Mouse (Mus musculus): ENCODE measurements at regions not wholly inside any gene's neighbourhood (a gene's known extent, or its start where the extent isn't known, plus 50 kb on each side); places are given as distances from the start of the nearest gene placed in this dataset.
A peak's percentile ranks its signal among the peaks of the same experiment; 100 is the strongest.
"Not testable (repeated sequence)": the region's sequence is repeated elsewhere in the genome, so short reads cannot be mapped to it uniquely, and the experiment has no call there.

- DNase-seq, result no peak
Measured at GRCm38 (mm10) chr14:86599511-86599910, 541.5 kb downstream of the Diaph3 start.

GRCm38 (mm10) chr14:86588525-86588924, 552.5 kb downstream of the Diaph3 start:
- DNase-seq, result no peak

- not testable (repeated sequence) for DNase-seq
Measured at GRCm38 (mm10) chr14:86585959-86586358, 555.1 kb downstream of the Diaph3 start.

DNA sequence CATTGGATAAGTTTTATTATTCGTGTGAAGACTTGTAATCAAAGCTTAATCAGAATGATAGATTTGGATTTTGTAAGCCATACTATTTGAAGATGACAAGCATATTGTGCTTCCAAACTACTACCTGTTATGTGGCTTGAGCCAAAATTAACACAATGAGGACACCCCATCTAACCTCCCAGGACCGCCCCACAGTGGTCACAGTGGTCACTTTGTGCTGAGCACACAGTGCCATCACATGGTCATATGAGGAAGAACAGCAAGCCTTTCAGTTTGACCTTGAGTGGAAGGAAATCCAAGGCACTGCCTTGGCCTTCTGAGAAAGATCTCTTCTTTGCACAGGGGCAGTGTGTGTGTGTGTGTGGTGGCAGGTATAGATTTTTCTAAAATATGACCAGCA, 578.3 kb downstream of the Diaph3 start:
- DNase-seq, result peak; percentile 56

DNA sequence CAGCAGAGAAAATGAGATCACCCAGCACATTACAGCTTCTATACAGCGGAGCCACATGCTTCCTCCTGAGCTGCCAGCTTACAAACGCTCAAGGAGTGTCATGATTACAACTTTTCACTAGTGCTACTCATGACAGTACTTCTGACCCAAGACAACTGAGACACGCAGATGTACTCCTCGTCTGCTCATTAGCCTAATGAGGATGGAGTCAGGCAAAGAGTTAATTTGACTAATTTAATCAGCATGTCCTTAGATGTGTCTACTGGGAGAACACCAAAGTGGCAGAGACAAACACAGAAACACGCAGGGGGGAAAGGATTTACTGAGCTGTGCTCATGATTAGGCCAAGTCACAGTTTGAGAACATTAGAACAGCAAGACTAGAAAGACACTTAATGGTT, 603.0 kb downstream of the Diaph3 start:
- DNase-seq, result no peak

DNA sequence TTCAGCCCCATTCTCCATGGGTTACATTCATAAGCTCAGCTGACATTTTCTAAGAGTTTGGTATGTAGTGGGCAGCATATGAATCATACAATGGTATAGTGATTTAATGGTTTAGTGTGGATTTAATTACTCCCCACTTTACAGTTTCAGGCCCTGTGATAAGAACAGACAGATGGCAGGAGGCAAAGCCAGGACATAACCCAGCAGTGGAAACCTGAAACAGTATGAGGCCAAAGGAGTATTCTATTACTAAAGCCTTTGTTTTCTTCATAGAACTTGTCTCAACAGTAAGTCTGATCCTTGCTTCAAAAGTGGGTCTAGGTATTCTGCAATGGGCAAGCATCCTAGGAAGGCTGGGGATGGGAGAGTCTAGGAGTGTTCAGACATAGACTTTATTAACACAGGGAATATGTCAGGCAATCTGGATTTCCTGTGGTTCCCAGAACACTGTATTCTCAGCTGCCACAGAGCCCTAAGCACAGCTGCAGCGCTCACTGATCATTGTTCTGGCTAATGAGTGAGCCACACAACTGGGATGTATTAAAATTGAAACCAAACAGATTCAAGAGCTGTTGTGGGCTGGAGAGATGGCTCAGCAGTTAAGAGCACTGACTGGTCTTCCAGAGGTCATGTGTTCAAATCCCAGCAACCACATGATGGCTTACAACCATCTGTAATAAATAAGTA, 604.6 kb downstream of the Diaph3 start:
- DNase-seq, result no peak

GRCm38 (mm10) chr14:86510408-86510807, 630.6 kb downstream of the Diaph3 start:
- DNase-seq, result no peak

- no peak for DNase-seq
Measured at GRCm38 (mm10) chr14:86509686-86510085, 631.3 kb downstream of the Diaph3 start.

- no peak for DNase-seq
Measured at GRCm38 (mm10) chr14:86506286-86506685, 634.7 kb downstream of the Diaph3 start.

- DNase-seq, result no peak
Measured at GRCm38 (mm10) chr14:86490826-86491225, 650.2 kb downstream of the Diaph3 start.

DNA sequence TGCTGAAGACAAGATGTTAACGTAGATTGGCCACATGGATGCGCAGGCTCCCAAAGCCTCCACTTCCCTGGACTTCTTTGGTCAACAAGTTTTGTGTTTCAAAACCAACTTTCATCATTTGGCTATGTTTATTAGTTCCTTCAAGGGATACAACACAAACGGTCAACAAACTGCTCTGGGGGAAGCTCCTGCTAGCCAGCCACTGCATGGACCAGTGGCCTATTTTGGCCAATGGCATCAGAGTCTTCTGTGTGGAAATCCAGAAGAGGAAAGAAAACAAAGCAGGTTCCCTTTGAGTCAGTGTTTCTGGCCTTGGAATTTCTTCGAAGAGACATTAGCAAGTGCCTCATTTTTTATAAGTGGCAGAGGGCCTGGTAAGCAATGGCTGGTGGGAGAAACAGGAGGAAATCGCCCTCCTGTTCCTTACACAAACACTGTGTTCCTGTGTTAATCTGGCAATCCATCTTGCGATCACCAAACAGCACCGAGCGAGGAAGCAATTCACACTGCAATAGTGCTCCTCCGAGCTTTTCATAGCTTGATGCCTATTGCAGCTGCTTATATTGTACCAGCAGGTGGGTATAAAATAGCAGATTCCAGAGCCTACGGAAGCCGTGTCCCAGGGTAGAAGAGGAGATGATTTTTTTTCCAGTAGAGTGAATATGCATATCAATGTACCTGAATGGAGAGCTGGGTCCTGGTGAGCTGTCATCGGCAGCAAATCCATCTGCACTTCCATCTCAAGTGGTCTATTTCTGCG, 651.0 kb downstream of the Diaph3 start:
- DNase-seq, result no peak

GRCm38 (mm10) chr14:86489044-86489816, 651.8 kb downstream of the Diaph3 start:
- DNase-seq, result peak; percentile 38

DNA sequence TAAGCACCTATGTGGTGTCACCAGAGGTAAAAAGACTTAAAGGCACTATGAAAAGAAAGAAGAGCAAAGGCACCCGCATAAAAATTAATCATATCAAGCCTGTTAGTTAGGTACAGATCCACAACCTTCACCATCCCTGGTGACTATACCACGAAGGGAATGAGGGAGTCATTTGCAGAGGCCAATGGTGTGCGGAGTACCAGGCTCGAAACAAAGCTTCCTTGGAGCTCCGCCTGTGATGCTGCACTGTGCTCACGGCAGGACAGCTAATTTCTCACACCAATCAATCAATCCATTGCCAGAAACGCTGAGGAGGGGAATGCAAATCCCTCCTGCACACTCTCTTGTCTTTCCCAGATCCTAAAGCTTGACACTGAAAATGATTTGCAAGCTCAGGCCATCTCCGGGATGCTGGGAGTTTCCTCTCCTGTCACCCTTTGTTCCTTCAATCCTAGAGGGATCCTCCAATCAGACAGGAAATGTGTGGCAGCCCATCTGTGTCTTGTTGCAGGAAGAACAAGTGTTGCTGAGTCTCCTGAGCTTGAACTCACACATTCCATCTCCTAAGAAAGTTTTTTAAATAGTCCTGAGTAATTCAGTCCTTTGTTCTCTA, 653.6 kb downstream of the Diaph3 start:
- DNase-seq, result no peak

DNA sequence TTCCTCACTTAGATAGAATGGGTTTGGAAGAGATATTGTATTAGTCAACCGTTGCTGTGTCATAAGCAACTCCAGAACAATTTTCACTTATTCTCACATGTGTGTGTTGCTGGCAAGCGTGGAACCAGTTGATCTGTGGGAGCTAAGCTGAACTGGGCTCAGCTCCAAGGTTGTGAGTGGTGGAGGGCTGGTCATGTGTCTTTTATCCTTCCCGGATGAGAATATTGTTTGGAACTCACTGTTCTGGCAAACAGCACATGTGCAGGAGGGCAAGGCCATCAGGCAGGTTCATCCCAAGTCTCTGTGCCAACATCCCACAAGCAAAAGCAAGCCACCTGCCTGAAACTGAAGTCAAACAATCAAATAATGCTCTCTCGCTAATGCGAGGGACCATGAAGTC, 656.8 kb downstream of the Diaph3 start:
- peak; percentile 19 for DNase-seq

GRCm38 (mm10) chr14:86473604-86474003, 667.4 kb downstream of the Diaph3 start:
- DNase-seq, result no peak

GRCm38 (mm10) chr14:86470462-86470861, 670.6 kb downstream of the Diaph3 start:
- DNase-seq, result no peak

GRCm38 (mm10) chr14:86467886-86468463, 673.1 kb downstream of the Diaph3 start:
- no peak for DNase-seq

- DNase-seq, result no peak
Measured at GRCm38 (mm10) chr14:86463388-86463787, 677.6 kb downstream of the Diaph3 start.

DNA sequence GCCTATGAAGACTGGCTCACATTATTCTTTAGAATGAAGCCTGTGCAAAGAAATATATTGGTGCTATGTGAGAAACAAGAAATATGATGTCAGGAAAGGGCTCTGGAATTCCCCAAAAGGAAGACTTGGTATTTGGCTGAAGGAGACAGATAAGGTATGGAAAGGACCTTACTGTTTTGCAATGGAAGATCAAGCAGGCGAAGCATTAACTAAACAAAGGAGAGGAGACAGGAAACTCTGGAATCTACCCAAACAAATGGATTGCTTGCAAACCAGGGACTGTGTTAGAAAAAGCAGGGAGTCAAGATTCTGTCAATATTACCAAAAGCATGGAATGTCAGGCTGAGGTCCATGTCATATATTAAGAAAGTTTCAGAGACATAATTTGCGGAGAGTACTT, 687.9 kb downstream of the Diaph3 start:
- DNase-seq, result no peak

DNA sequence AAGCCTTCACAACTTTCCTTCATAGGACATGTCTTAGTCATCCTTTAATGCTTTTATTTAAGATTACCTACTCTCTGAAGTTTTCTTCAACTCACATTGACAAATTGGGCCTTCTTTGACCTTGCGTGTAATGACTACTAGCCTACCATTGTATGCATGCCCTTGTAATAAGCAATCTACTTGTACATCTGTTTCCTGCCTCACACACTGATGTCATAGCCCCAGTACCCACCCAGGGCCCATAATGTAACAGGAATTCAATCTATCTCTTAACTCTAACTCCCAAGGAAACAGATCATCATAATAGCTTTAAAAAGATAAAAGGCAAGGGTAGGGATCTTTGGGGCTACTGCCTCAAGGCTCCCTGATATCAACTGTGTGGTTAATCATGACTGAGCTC, 690.4 kb downstream of the Diaph3 start:
- no peak for DNase-seq

- no peak for DNase-seq
Measured at GRCm38 (mm10) chr14:86445139-86445538, 695.9 kb downstream of the Diaph3 start.
